Mouse (Mus musculus) liver, embryonic 14.5 days (tissue): Measurements from ENCODE around the gene Cyp2d10.

Source experiments
- CTCF ChIP-seq: IDR thresholded peaks from 2 replicates; pipeline ENCODE4 v1.5.1; 2016; ENCODE audit warnings: antibody characterized with exemption, low read depth, control low read depth
- EP300 ChIP-seq: IDR thresholded peaks from 2 replicates; pipeline ENCODE4 v1.6.1; 2016; ENCODE audit warnings: antibody characterized with exemption, low read depth

GRCm38 (mm10) chr15:82422935-82423334 lies 15.9 kb upstream of the Cyp2d10 start:
- TF ChIP-seq CTCF = no peak
- no peak for TF ChIP-seq EP300
